Mouse (Mus musculus): Measurements from ENCODE around the gene Mup21. TPM values are rescaled to one million over a fixed set of nuclear protein-coding genes. Genes with fewer than 3 reads are reported as not detected.

Gene Mup21
- not detected for polyA plus RNA-seq (2017; shearing (Covaris generic))

DNA sequence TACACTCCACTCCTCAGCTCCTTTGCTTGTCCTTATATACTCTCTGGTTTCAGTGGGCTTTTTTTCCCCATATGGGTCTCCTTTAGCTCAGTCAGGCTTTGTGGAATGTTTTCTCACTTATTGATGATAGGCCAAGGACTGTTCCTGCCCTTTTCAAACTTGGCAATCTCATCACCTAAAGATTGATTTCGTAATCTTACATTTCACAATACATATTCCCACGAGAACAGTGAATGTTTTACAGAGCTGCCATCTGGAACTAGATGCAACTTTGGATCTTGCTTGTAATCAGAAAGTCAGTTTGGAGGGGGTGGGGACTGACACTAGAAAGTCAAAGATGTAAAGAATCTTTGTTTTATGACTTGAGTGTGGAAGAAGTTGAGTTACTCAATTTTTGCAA lies at the start of gene Mup21:
Mup21 (minus strand) TSS at position 53 of the 400 bp plus-strand sequence.

Other genes starting within 250 kb of the Mup21 start
- not detected for gene Mup20, start 96.7 kb downstream of the Mup21 start, polyA plus RNA-seq (2017; shearing (Covaris generic))
- gene Mup3, start 63.5 kb downstream of the Mup21 start, polyA plus RNA-seq (2017; shearing (Covaris generic)), result not detected
- gene Zfp37, start 80.2 kb upstream of the Mup21 start, polyA plus RNA-seq (2017; shearing (Covaris generic)), result not detected
- 18.4 TPM for gene Slc31a2, start 111.7 kb upstream of the Mup21 start, polyA plus RNA-seq (2017; shearing (Covaris generic))
- 62.1 TPM for gene Fkbp15, start 209.7 kb upstream of the Mup21 start, polyA plus RNA-seq (2017; shearing (Covaris generic))
- gene Slc31a1, start 209.9 kb upstream of the Mup21 start, polyA plus RNA-seq (2017; shearing (Covaris generic)), result 7.9 TPM